Mouse (Mus musculus): ENCODE measurements around the gene Fndc3b.

GRCm38 (mm10) chr3:27562476-27562875 lies 148.6 kb downstream of the Fndc3b start:
- TF ChIP-seq CTCF (IDR thresholded peaks at IDR 0.05; ENCODE audit: low read depth) (no peak), EP300 (IDR thresholded peaks at IDR 0.05; ENCODE audit: low read depth) (no peak)

All from liver, postnatal 0 days (tissue).